Mouse (Mus musculus) T-cell, adult 2 months (primary cell): ENCODE measurements around the gene Chchd5.

Experiments used
- DNase-seq: peaks from one replicate; pipeline ENCODE4 v3.0.0; 2022; ENCODE audit warnings: low spot score

Chchd5 gene

GRCm38 (mm10) chr2:129129412-129129929 is at the start of gene Chchd5:
Chchd5 (plus strand) TSS chr2:129129700.
- DNase-seq: peak; percentile 85

GRCm38 (mm10) chr2:129081097-129081496 is 48.4 kb upstream of the Chchd5 start:
- DNase-seq: no peak

GRCm38 (mm10) chr2:129083514-129083913 is 46.0 kb upstream of the Chchd5 start:
- no peak for DNase-seq

GRCm38 (mm10) chr2:129084959-129085358 is 44.5 kb upstream of the Chchd5 start:
- DNase-seq: peak; percentile 5

GRCm38 (mm10) chr2:129087520-129087919 is 42.0 kb upstream of the Chchd5 start:
- DNase-seq: no peak

GRCm38 (mm10) chr2:129090370-129090769 is 39.1 kb upstream of the Chchd5 start:
- DNase-seq: no peak

GRCm38 (mm10) chr2:129092810-129093209 is 36.7 kb upstream of the Chchd5 start:
- DNase-seq: no peak

GRCm38 (mm10) chr2:129093926-129094724 is 35.4 kb upstream of the Chchd5 start:
- DNase-seq: no peak

GRCm38 (mm10) chr2:129100784-129101310 is 28.7 kb upstream of the Chchd5 start, which contains the start of gene Polr1b:
Polr1b (plus strand) TSS chr2:129100995.
- peak; percentile 87 for DNase-seq

- DNase-seq: no peak
These were observed 16.6 kb upstream of the Chchd5 start for GRCm38 (mm10) chr2:129112924-129113323.

- no peak for DNase-seq
These were observed 13.7 kb upstream of the Chchd5 start for GRCm38 (mm10) chr2:129115706-129116367.

- DNase-seq: no peak
These were observed 13.1 kb upstream of the Chchd5 start for GRCm38 (mm10) chr2:129116368-129116739.

- DNase-seq: no peak
These were observed 11.4 kb upstream of the Chchd5 start for GRCm38 (mm10) chr2:129118061-129118460.

GRCm38 (mm10) chr2:129121986-129122385 is 7.5 kb upstream of the Chchd5 start:
- DNase-seq: no peak

- DNase-seq: peak; percentile 59
These were observed 566 bp downstream of the Chchd5 start for GRCm38 (mm10) chr2:129129987-129130545.

- DNase-seq: no peak
These were observed 1.3 kb downstream of the Chchd5 start for GRCm38 (mm10) chr2:129130776-129131175.

GRCm38 (mm10) chr2:129132231-129132630 is 2.7 kb downstream of the Chchd5 start:
- no peak for DNase-seq

GRCm38 (mm10) chr2:129133006-129133805 is 3.7 kb downstream of the Chchd5 start:
- no peak for DNase-seq

GRCm38 (mm10) chr2:129139906-129140305 is 10.4 kb downstream of the Chchd5 start:
- no peak for DNase-seq

GRCm38 (mm10) chr2:129148836-129149235 is 19.3 kb downstream of the Chchd5 start:
- DNase-seq: no peak

- no peak for DNase-seq
These were observed 20.9 kb downstream of the Chchd5 start for GRCm38 (mm10) chr2:129150386-129150785.

GRCm38 (mm10) chr2:129151111-129151510 is 21.6 kb downstream of the Chchd5 start:
- no peak for DNase-seq
